Mouse (Mus musculus) liver, embryonic 16.5 days (tissue): ENCODE measurements around the gene Cbln3. TPM values are rescaled to one million over a fixed set of nuclear protein-coding genes. Genes with fewer than 3 reads are reported as not detected.

Experiments
- ATAC-seq: fragments of 200-750 bp; cut with Nextera tagmentation; 2 replicates; pipeline ENCODE4 v1.8.0; 2017; ENCODE audit warnings: low read depth, mild to moderate bottlenecking, moderate number of reproducible peaks, moderate library complexity
- H3K27ac ChIP-seq: fragments of 300-500 bp; sonication (generic); 2 replicates; pipeline ENCODE4 v1.5.1; 2014; ENCODE audit warnings: mild to moderate bottlenecking, low read length
- H3K27me3 ChIP-seq: fragments of 300-500 bp; sonication (generic); 2 replicates; pipeline ENCODE4 v1.6.1; 2014; ENCODE audit warnings: low read depth, low read length, mixed read lengths; ENCODE audit not compliant: control insufficient read depth, insufficient read depth
- H3K36me3 ChIP-seq: fragments of 300-500 bp; sonication (generic); 2 replicates; pipeline ENCODE4 v1.6.1; 2014; ENCODE audit warnings: mild to moderate bottlenecking; ENCODE audit not compliant: control insufficient read depth, insufficient read depth
- H3K4me1 ChIP-seq: fragments of 300-500 bp; sonication (generic); 2 replicates; pipeline ENCODE4 v1.6.1; 2014; ENCODE audit warnings: low read depth, low read length, mixed read lengths; ENCODE audit not compliant: control insufficient read depth
- H3K4me2 ChIP-seq: fragments of 300-500 bp; sonication (generic); 2 replicates; pipeline ENCODE4 v1.6.1; 2014; ENCODE audit warnings: low read depth, low read length, mixed read lengths
- H3K4me3 ChIP-seq: fragments of 300-500 bp; sonication (generic); 2 replicates; pipeline ENCODE4 v1.5.1; 2014; ENCODE audit warnings: low read depth, mild to moderate bottlenecking, low read length
- H3K9ac ChIP-seq: fragments of 300-500 bp; sonication (generic); 2 replicates; pipeline ENCODE4 v1.6.1; 2014; ENCODE audit warnings: low read depth, low read length
- H3K9me3 ChIP-seq: fragments of 300-500 bp; sonication (generic); replicated peaks from 2 replicates; pipeline ENCODE4 v1.6.1; 2016; ENCODE audit warnings: low read length; ENCODE audit not compliant: control insufficient read depth
- WGBS: fragments of 180-500 bp; shearing (Covaris S2); extraction: QIAGEN DNeasy Blood & Tissue Kit; methylation state at CpG from one replicate; pipeline ENCODE4 v1.1.7; 2014; ENCODE audit not compliant: insufficient replicate concordance; 5-methylcytosine and 5-hydroxymethylcytosine counted together
- polyA plus RNA-seq: library from polyadenylated mRNA; unstranded; fragments of >200 nt; fragmentation: Nextera tagmentation; extraction: Ambion mirVana; gene quantifications from 2 replicates; pipeline ENCODE4 v1.2.1, GENCODE M21; 2015

Cbln3 gene
- polyA plus RNA-seq, 1 experiment from 2014 or later = 0.26 TPM

DNA sequence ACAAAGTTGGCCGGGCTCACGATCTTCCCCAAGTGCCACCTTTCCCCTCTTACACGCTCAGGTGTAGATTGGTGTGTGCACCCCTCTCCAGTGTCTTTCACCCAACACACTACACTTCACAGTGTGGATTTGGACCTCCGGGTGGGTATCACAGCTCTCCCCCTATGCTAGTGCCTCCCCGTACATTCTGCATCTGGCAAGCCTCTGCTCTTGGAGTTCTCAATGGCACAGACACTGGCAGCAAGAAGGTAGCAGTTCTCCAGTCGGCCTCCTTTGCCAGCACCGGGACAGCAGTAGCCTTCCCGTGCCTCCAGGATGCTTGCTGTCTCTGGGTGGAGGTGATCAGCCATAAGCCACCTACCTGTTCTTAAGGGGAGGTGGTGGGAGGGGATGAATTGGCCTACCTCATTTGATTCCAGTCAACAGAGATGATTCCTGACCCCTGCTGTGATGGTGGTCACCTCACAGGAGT lies 10.9 kb downstream of the Cbln3 start:
- Histone ChIP-seq H3K4me1 (peaks cover 4% of the 10 kb centered on the region), H3K27me3 (peaks cover 3% of the 10 kb centered on the region; the same call in 1 of the 2 replicates), H3K36me3 (no peaks in the 10 kb centered on the region), H3K9me3 (no peaks in the 10 kb centered on the region), H3K4me2 (no peak overlapping the region; the same call in 1 of the 2 replicates), H3K27ac (no peak overlapping the region), H3K9ac (no peak overlapping the region), H3K4me3 (no peak overlapping the region)
- WGBS = 64% methylated on average over 8 of the region's 8 CpGs
- ATAC-seq = no peak

- H3K4me2 ChIP-seq = no peak overlapping the region
- peaks cover 3% of the 10 kb centered on the region; the same call in 1 of the 2 replicates for H3K27me3 ChIP-seq
- H3K9ac ChIP-seq = no peak overlapping the region
- no peaks in the 10 kb centered on the region for H3K9me3 ChIP-seq
- no peak for ATAC-seq
- WGBS = 78% methylated on average over 17 of the region's 17 CpGs
- no peak overlapping the region for H3K4me3 ChIP-seq
- no peaks in the 10 kb centered on the region; the same call in 1 of the 2 replicates for H3K36me3 ChIP-seq
- peaks cover 4% of the 10 kb centered on the region for H3K4me1 ChIP-seq
- H3K27ac ChIP-seq = no peak overlapping the region
Measured at GRCm38 (mm10) chr14:55872551-55872950, 11.6 kb downstream of the Cbln3 start.

- H3K9me3 ChIP-seq = no peaks in the 10 kb centered on the region
- no peak for ATAC-seq
- H3K9ac ChIP-seq = no peak overlapping the region
- peaks cover 4% of the 10 kb centered on the region for H3K4me1 ChIP-seq
- H3K27me3 ChIP-seq = peaks cover 3% of the 10 kb centered on the region; the same call in 1 of the 2 replicates
- no peak overlapping the region for H3K4me3 ChIP-seq
- 76% methylated on average over 12 of the region's 12 CpGs for WGBS
- H3K27ac ChIP-seq = no peak overlapping the region
- no peaks in the 10 kb centered on the region; the same call in 1 of the 2 replicates for H3K36me3 ChIP-seq
- no peak overlapping the region for H3K4me2 ChIP-seq
Measured at GRCm38 (mm10) chr14:55872039-55872438, 12.2 kb downstream of the Cbln3 start.

GRCm38 (mm10) chr14:55869538-55869937 lies 14.7 kb downstream of the Cbln3 start:
- Histone ChIP-seq H3K4me1 (peaks cover 4% of the 10 kb centered on the region), H3K9ac (no peak overlapping the region), H3K9me3 (no peaks in the 10 kb centered on the region), H3K36me3 (no peaks in the 10 kb centered on the region; the same call in 1 of the 2 replicates), H3K27ac (no peak overlapping the region), H3K4me2 (no peak overlapping the region), H3K27me3 (no peaks in the 10 kb centered on the region), H3K4me3 (no peak overlapping the region)
- WGBS = 80% methylated on average over 6 of the region's 6 CpGs
- ATAC-seq = no peak

DNA sequence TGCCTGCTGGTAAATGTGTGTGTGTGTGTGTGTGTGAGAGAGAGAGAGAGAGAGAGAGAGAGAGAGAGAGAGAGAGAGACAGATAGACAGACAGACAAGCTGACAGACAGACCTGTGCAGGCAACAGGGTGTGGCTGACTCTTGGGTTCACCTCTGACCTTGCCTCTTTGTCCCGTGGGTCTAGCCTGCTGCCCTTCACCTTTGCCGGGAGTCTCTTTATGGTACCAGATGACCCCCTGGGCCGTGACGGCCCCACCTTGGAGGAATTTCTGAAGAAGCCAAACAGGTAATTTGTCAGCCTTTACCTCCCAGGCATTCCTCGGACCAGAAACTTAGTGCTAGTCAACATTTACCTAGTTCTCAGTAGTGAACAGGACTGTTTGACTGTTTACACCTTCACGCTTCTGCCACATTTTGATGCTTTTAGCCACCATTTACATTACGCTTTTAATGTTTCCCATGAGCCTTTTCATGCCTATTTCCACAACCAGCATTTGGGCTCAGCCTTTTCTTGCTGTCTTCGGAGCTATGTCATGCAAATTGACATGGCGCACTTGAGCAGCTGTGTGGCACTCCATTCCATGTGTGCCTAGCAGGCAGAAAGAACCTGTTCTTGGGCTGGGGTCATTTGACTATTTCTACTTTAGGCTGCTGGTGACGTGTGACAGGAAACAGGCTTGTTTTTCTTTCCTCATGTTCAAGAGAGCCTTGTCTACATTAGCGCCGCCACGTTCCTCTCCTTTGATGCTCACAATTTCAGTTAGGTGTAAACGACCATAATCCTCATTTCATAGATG lies 15.8 kb downstream of the Cbln3 start:
- Histone ChIP-seq H3K9me3 (no peaks in the 10 kb centered on the region), H3K27me3 (no peaks in the 10 kb centered on the region), H3K4me1 (no peaks in the 10 kb centered on the region; the same call in 1 of the 2 replicates), H3K36me3 (no peaks in the 10 kb centered on the region; the same call in 1 of the 2 replicates), H3K4me3 (no peak overlapping the region), H3K9ac (no peak overlapping the region), H3K27ac (no peak overlapping the region), H3K4me2 (no peak overlapping the region)
- WGBS = 73% methylated on average over 14 of the region's 14 CpGs
- ATAC-seq = no peak

DNA sequence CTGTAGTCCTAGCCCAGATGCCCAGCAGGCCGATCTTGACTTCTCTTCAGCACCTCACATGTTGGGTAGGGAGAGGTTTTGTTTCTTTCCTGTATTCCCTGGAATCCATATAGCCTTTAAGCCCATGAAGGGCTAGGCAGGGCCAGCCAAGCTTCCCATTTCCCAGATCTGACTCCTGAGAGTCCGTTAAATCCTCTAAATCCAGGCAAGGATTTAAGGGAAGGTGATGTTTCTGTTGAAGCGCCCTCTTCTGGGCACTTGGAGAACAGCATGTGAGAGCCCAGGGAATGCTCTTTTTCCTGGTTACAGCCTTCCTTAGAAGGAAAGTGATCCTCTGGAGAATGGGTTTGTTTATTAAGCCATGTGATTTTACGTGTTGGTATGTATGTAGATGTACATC lies 17.2 kb downstream of the Cbln3 start:
- no peaks in the 10 kb centered on the region for H3K27me3 ChIP-seq
- H3K9ac ChIP-seq = no peak overlapping the region
- no peak overlapping the region for H3K27ac ChIP-seq
- 35% methylated on average over 4 of the region's 4 CpGs for WGBS
- no peak for ATAC-seq
- no peaks in the 10 kb centered on the region; the same call in 1 of the 2 replicates for H3K36me3 ChIP-seq
- H3K4me1 ChIP-seq = no peaks in the 10 kb centered on the region
- H3K9me3 ChIP-seq = no peaks in the 10 kb centered on the region
- H3K4me3 ChIP-seq = no peak overlapping the region
- no peak overlapping the region for H3K4me2 ChIP-seq

GRCm38 (mm10) chr14:55863773-55864172 lies 20.4 kb downstream of the Cbln3 start:
- WGBS = 36% methylated on average over 7 of the region's 7 CpGs
- Histone ChIP-seq H3K4me3 (no peak overlapping the region), H3K4me1 (peaks cover 6% of the 10 kb centered on the region), H3K9ac (no peak overlapping the region), H3K36me3 (no peaks in the 10 kb centered on the region; the same call in 1 of the 2 replicates), H3K27me3 (no peaks in the 10 kb centered on the region), H3K4me2 (no peak overlapping the region), H3K27ac (no peak overlapping the region), H3K9me3 (no peaks in the 10 kb centered on the region)
- peak; percentile 49; the same call in 1 of the 2 replicates for ATAC-seq

GRCm38 (mm10) chr14:55862970-55863369 lies 21.2 kb downstream of the Cbln3 start:
- Histone ChIP-seq H3K27me3 (no peaks in the 10 kb centered on the region), H3K27ac (no peak overlapping the region), H3K9me3 (no peaks in the 10 kb centered on the region), H3K4me1 (peaks cover 6% of the 10 kb centered on the region), H3K9ac (no peak overlapping the region), H3K4me3 (no peak overlapping the region), H3K36me3 (no peaks in the 10 kb centered on the region; the same call in 1 of the 2 replicates), H3K4me2 (no peak overlapping the region)
- WGBS = 78% methylated on average over 10 of the region's 10 CpGs
- no peak for ATAC-seq

DNA sequence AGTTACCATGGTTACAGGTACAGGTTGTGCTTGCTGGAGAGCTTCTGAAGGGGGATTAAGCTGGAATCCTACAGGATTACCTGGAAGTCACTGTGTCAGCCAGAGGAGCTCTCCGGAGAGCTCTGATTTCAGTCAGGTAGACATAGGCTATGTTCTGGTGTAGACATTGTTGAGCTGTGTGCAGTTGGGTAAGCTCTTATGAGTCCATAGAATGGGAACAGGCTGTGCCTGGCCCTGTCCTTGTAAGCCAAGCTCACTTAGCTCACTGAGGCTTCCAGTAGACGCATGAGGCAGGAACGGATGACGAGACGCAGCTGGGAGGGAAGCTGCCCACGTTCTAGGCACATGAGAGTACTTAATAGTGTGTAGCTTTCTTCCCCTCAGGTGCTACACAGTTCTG lies 22.0 kb downstream of the Cbln3 start:
- WGBS = 59% methylated on average over 6 of the region's 6 CpGs
- Histone ChIP-seq H3K4me1 (peaks cover 6% of the 10 kb centered on the region), H3K36me3 (no peaks in the 10 kb centered on the region), H3K4me2 (no peak overlapping the region), H3K27ac (no peak overlapping the region), H3K9me3 (no peaks in the 10 kb centered on the region), H3K4me3 (no peak overlapping the region), H3K9ac (no peak overlapping the region), H3K27me3 (no peaks in the 10 kb centered on the region)
- no peak for ATAC-seq
